Mouse (Mus musculus) lung, postnatal 10 days (tissue): Measurements from ENCODE around the gene Gjb4.

Experiments used
- DNase-seq: peaks from one replicate; pipeline ENCODE4 v3.0.0; 2021

Gene Gjb4

DNA sequence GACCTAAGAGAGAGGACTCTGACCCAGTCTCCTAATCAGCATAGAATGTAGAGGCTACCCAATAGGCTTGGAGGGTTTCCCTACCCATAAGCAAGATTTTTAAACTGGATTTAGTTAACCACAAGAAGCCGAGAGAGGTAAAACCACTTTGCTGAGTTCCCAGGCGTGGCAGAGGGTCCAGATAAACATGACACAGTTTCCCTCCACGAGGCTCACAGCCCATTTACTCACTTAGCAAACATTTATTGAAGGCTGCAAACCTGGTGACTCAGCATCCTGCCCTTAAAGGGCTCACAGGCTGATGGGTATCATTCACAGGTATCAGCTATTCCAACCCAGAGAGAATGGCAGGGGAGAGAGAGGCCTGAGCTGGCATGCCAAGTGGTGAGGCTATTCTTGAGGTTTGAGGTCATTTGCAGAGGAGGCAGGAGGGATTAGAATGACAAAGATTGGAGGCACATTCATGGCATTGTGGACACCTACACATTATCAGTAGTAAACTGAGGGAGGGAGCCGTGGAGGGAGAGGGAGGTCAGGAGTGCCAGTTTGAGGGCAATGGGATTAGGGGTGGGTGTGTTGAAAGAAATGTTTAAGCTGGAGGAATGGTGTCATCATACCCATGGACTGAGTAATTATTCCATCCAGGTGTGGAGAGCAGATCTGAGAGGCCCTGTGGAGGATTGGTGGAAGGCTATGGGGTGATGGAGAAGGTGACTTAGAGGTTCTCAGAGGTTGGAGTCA lies 4.2 kb downstream of the Gjb4 start:
- DNase-seq: no peak

DNA sequence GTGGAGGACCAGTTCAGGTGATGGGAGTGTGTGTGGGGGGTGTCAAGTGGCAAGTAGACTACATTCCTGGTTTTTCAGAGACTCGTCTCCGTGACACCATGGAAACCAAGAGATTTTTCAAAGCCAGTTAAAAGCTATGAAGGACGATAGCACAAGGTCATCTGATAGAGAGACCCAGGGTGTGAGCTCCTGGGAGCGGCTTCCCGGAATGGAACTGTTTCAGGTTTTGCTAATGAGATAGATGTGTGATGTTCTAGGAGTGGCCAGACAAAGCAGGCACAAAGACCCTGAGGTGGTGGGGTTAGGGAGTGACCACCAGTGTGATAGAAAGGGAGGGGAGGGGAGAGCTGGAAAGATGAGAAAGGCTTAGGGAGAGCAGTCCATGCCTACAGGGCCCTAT lies 8.9 kb downstream of the Gjb4 start:
- DNase-seq: no peak

DNA sequence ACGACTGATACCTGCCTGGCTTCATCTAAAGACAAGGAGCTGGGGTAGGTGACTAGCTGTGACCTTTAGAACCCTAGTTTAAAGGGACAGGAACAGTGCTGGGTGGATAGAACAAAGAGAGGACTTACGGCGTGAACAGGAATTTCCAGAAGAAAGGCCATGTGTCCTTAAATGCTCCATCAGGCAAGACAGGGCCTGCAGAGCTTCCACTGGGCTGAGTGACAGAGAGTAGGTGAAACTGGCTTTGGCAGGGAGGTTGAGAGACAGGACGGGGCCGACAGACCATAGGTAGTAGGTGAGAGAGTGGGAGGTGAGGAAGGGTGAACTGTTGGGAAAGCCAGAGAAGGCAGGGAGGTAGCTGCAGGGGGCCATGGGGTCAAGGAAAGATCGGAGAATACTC lies 12.5 kb downstream of the Gjb4 start:
- DNase-seq: no peak

DNA sequence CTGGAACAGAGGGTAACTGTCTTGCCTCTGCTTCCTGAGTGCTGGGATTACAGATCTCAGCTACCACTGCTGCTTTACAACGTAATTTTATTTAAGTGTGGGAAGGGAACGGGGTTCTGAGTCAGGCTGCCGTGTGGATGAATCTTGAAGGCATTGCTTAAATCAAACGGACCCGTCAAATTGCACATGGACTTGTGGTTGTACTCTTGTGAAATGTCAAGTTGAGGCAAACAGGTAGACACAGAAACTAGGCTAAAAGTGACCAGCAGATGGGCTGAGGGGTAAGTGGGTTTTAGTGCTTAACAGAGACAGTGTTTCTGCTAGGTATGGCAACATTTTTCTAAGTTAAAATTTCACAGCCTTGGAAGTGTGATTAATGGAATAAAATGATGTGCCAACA lies 16.2 kb downstream of the Gjb4 start:
- DNase-seq: no peak

DNA sequence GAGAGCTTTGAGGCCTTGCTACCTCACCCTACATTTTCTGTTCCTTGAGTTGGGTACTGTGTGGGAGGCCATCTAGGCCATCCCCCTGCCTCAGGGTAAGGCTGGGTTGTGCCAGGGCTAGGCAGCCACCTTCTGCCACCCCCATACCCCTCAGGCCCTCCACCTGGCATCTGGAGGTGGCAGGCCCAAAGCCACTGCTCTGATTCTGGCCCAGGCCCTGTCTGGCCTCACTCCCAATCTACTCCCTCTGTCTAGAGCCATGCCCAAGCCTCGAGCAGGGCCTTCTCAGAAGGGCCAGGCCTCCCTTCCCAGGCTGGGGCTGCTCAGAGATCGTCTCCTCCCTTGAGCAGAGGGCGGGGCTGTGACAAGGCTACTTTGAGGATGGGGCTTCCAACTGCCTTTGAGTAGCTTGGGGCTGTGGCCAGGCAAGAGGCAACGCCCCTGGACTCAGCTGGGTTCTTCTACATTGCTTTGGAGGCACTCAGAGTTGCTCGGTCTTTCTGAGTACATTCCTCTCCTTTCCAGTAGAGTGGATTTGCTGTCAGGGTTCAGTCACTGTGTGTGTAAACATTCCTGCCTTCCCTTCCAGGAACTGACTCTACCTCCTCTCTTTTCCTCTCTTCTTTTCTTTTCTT lies 18.9 kb downstream of the Gjb4 start:
- DNase-seq: no peak

DNA sequence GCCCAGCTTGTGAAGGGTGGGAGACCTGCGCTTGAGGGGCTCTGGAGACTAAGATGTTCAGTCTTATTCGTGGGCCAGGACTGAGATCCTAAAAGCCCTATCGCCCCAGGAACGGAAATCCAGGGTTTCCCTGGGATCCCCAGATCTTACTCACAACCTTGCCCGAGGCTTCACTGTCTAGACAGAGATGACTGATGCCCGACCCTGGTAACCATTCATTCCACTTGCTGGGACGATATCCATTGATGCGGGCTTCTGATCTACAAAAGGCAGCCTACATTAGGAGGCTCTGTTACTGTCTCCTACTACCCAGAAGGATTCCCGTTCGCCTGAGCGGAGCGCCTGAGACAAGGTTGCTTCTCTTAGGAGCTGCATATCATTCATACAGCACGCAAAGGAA lies 22.7 kb downstream of the Gjb4 start:
- no peak for DNase-seq

DNA sequence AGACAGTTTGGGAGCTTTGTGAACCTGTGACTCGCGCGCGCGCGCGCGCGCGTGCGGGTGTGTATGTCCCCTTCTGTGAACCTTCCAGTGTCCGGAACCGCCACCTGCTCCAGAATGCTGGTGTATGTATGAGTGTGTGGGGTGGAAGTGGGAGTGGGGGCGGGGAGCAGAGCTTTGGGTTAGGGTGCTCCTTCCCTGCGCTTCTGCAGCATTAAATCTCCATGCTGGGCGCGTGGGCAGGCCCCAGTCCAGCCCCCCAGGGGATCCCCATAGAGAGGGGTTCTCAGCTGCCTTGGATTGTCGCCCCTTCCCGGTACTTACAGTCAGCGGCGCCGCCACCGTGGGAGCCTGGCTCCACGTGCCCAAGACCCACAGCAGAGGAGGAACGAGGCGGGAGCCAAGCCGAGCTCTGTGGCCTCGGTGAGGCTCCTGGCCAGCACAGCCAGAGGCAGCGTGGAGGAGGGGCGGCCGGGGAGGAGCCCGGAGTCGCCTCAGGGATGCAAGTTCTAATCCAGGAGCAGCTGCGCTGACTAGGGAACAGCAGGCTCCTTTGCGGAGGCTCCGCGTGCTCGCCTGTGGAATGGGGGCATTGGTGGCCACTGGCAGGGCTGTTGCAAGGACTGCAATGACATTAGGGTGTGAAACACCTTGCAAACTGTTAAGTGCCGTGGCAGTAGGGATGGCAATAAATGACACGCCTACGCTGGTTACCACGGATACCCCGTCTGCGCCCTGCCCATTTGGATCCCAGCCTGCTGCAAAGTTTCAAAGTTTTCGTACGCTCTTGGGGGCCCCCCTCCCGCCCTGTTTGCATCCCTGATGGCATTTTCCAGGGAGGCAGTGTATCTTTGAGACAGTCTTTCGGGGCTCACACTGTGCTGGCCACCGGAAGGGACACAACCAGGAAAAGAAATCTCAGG lies 23.4 kb downstream of the Gjb4 start, which contains the start of gene Gjb3:
Gene Gjb3 (minus strand): TSS at position 664 of the 920 bp plus-strand sequence.
- no peak for DNase-seq

DNA sequence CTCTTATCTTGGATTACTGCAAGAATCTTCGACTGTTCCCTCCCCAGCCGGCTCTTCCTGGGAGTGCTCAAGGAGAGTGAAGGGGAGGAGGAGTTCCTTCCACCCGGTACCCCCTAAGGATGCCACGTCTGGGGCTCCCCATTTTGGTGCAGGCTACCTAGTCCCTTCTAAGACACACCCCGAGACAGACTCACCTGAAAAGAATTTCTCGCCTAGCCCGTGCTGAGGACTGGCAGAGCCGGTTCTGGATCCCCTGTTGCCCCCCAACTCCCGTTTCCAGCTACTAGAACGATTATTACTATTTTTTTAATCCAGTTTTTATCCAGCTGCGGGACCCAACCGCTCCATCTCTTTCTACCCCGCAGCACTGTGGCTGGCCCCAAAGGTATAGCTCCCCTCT lies 24.1 kb downstream of the Gjb4 start:
- no peak for DNase-seq

DNA sequence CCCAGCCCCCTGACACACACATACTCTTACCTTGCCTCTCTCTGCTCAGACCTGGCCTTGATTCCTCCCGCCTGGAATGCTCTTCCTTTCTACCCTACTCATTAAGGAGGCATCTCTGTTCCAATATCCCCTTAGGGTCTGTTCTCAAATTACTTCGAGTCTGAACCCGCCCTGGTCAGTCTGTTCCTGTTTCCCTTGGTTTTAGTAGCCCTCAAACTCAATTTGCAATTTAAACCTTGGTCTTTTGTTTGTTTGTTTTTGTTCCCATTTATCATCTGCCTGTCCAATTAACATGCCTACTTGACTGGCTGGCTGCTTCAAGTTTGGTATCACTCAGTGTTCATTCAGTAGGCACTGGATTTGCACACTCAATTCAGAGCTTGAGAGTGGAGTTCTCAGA lies 24.8 kb downstream of the Gjb4 start:
- DNase-seq: no peak

DNA sequence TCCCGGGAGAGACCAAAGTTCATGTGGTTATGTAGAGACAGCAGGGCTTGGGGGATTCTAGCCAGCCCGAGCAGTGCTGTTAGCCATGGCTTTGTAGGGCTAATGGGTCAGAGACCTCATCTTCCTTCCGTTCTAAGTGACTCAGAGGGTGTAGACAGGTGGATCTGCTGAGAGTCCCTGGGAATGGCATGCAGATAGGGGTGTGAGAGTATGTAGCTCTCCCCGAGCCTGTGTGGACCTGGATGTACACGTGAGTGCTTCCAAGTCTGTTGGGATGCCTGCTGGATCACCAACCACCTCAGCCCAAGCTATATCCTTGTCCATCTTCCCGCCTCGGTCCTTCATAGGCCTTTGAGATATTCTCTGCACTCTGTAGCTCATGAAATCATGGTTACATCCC lies 25.5 kb downstream of the Gjb4 start:
- no peak for DNase-seq

DNA sequence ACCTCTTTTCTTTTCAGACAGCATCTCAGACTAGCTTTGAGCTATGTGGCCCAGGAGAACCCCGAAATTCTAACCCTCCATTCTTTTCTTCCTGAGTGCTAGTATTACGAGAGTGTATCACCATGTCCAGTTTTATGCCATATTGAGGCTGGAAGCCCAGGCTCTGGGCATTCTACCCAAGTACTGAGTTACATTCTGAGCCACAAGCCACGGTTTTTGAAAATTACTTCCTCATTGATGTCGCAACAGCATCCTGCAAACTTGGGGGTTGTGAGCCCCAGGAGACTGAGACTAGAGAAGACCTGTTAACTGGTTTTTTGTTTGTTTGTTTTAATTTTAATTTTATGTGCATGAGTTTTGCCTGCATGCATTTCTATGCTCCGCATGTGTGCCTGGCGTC lies 26.1 kb downstream of the Gjb4 start:
- DNase-seq: no peak

DNA sequence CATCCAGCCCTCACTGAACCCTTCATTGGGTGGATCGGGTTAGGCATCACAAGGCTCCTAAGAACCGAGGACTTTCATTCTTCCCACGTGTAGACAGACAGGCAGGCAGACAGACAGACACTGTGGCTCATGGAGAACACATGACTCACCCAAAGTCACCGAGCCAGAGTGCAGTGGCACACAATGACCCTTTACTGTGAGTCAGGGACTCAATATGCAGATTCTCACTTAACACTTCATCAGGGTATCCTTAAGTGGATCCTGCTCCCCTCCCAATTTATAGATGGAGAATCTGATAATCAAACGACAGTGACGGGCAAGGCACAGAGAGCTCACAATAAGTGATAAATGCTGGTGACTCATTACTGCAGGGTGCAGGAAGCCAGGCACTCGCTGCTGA lies 26.6 kb downstream of the Gjb4 start:
- no peak for DNase-seq

DNA sequence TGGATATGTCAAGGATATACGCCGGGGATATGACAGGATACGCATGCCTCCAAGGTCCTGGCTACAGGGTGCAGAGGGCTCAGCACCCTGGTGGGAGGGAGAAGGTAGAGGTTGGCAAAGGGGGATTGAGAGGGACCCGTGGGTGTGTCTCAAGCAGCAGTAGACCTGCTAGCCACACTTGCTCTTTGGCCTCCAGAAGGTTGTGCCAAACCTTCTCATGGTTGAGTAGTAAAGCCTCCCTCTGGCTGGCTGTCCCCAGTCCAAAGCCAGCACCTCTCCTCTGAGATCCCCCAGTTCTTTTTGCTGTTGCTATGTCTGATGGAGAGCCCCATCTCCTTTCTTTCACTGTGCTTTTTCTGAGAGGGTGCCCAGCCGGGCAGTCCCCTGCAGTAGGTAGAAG lies 28.6 kb downstream of the Gjb4 start:
- DNase-seq: no peak

DNA sequence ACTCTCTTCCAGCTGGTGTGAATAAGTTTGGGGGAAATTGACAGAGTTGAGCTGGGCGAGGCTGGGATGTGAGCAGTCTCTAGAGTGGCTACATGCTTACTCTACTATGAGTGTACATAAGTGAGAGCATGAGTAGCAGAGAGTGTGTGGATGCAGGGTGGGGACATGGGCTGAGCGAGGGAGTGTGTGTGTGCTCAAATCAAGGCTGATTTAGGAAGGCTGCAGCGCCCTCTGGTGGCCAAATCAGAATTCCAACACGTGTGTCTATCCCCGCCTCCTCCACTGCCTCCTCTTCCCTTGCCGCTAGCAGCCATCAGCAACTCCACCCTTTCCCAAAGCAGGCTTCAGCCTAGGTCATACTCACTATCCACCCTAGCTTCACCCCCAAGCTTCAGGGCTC lies 29.1 kb downstream of the Gjb4 start:
- DNase-seq: peak; percentile 86

DNA sequence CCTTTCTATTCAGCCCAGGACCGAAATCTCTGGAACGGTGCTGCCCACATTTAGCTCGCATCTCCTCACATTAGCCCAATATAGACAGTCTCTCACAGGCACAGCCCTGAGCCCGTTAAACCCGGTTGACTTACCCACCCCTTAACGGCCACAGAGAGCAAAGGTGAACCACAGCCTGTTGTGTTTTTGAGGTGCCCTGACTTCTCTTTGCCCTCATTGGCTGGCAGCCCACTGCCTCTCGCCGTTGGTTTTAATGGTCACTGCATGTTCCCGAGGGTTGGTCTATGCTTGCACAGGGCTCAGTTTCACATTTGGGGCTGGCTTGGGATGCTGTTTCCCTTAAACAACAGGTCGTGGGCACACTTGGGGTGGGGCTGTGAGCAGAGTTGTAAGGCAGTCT lies 29.6 kb downstream of the Gjb4 start:
- DNase-seq: no peak

DNA sequence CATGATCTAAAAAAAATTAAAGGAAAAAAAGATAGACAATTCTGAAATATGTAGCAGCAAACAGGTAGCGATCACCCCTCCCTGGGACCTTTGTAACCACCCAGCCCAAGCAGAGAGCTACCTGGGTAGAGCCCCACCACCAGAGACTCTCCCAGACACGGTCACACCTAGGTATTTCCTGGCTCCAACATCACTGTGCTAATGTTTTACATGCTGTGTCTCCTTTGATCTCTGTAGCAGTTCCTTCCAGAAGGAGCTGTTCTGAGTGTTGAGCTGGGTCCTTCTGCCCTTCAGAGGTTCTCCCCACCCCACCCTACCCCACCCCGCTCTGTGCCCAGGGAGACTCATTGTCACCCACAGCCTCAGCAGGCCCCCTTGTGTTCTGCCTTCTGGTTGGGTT lies 30.2 kb downstream of the Gjb4 start:
- DNase-seq: no peak

DNA sequence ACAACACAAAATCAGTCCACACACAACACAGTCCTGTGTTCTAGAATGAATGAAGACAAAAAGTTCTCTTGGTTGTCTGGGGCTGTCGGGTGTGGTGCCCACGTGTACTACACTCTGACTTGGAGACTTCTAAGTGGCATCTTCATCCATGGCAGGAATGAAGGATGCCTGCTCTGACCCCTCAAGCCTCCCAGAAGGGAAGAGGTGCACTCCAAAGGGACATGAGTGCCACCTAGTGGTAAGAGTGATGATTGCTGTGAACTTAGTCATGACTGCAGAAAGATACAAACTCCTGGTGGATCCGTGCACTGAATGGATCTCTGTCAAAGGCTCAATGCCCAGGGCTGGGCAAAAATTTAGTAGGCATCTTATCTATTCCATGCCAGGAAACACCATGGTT lies 34.3 kb downstream of the Gjb4 start:
- DNase-seq: peak; percentile 88

DNA sequence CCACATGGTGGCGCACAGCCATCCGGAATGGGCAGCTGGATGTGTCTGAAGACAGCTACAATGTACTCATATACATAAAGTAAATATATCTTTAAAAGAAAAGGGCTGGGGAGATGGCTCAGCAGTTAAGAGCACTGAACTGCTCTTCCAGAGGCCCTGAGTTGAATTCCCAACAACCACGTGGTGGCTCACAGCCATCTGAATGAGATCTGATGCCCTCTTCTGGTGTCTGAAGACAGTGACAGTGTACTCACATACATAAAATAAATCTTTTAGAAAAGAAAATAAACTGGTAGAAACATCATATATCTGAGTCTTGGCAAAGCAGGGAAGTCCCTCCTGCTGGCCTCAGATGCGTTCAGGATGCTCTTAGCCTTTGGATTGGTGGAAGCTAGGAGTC lies 36.7 kb downstream of the Gjb4 start:
- DNase-seq: peak; percentile 55

DNA sequence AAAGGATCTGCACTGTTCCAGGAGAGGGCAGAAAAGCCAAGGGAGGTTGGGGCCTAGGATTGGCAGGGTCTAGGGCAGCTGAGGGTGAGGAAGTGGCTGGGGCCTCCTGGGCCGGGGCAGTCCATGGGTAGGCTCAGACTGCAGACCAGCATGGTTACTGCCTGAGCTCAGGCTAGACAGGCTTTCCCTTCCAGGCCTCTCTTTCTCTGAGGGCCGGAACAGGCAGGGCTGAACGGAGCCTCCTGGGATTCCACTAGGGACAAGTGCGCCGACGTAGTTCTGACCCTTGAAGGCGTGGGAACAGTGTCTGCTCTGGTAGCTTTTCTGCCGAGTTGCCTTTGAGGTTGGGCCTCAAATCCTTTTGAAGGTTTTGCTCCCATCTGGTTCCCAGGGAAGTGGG lies 38.1 kb downstream of the Gjb4 start:
- DNase-seq: no peak

DNA sequence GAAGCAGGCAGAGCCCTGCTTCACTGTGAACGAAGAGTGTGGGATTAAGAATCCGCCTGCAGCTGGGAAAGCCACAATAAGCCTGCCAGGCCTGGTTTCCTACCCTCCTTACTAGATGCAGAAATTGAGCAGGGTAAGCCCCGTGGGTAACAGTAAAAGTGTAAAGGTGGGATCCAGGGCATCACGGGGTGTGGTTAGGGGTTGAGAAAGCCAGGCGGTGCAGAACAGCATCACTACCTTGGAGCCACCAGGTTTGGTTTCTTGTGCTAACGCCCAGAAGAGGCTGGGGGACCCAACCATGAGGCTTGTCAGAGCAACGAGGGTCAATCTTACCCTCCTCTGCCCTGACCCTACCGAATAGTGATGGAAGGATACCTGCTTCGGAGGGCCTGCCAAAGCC lies 39.3 kb downstream of the Gjb4 start:
- no peak for DNase-seq

DNA sequence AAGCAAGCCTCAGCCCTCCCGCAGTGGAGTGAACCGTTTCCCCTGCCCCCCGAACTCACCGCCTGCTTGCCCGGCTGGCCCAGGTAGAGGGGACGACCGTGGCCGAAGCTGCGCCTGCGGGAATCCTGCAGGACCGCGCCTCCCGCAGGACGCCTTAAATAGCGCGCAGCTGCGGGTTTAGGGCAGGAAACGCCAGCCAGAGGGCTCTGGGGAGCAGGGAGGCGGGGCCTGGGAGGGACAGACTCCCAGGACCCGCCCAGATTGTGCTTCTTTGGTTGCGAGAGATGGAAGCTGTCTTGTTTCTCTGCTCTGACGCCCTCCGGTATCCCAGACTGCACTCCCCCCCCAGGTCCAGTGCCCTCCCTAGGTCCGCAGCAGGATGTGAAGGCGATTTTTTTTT lies 40.0 kb downstream of the Gjb4 start, which contains the start of gene Gja4:
Gene Gja4 (minus strand): TSS at position 179 of the 400 bp plus-strand sequence.
- DNase-seq: peak; percentile 94

DNA sequence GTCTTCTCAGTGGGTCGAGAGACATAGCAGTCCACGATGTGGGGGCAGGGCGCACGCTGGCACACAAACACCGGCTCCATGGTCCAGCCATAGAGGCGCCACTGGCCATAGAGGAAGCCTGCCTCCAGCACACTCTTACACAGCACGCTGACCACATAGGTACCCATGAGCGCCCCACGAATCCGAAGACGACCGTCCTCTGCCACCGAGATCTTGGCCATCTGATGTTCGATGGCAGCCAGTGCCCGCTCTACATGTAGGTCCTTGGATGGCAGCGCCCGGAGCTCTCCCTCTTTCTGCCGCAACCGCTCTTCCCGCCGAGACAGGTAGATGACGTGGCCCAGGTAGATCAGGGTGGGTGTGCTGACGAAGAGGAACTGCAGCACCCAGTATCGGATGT lies 41.5 kb downstream of the Gjb4 start:
- DNase-seq: no peak

DNA sequence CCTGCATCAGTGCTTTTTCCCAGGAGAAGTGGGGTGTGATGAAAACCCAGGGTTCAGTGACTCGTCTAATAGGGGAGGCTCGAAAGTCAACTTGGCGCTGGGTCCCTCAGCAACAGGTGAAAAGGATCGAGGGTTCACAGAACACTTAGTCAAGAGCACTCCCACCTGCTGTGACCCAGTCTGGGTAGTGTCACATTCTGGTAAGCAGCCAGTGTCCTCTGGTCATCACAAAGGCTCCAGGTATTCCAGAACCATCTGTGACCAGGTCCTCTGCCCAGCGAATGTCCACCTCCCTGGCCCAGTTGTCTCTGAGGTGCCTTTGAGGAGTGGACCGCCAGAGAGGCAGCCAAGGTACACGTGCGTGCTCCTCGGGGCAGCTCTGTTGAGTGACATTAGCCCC lies 42.3 kb downstream of the Gjb4 start:
- no peak for DNase-seq

DNA sequence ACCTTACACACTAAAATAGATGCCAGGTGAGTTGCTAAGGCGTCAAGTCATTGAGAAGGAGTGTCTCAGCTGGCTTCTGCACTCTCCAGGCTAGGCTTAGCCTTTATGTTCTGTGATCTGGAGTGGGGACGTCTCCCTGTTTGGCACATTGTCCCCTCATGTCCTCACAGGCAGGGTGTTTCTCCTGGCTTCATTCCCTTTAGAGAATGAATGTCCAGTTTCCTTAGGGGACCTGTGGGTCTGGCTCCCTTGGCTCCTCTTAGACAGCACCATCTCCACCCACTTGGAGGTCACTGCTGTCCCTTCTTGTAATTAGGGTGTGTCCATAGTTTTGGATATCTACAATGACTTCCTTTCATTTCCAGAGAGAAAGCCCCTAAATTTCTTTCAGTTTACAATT lies 47.0 kb downstream of the Gjb4 start:
- no peak for DNase-seq
